Mouse (Mus musculus) bone marrow macrophage, adult 2 months (primary cell): ENCODE results near the gene Adamtsl1.

Experiments used
- CTCF ChIP-seq: IDR thresholded peaks from 2 replicates; pipeline ENCODE4 v1.5.1; 2012; ENCODE audit warnings: low read depth, mild to moderate bottlenecking, low read length, moderate library complexity
- POLR2A ChIP-seq: IDR thresholded peaks from 2 replicates; pipeline ENCODE4 v1.6.1; 2012; ENCODE audit warnings: mild to moderate bottlenecking, low read depth, low read length, borderline replicate concordance

DNA sequence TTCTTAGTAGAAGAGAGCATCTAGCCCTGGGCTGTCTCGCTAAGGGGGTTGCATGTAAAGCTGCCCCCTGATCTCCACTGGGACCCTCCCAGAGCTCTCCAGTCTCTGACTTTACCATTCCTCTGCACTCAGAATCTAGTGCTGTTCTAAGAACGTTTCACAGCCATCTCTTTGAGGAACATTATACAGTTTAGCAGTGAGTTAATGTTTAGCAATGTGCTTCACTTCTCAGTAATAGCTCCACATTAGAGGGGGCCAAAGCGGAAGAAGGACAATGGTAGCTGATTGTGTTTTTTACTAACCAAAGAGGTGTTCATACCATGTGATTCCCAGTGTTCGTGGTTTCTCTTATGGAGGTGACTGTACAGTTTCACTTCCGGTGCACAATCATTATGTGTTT is 425.5 kb downstream of the Adamtsl1 start:
- no peak for TF ChIP-seq POLR2A
- no peak for TF ChIP-seq CTCF
